Mouse (Mus musculus) liver, embryonic 16.5 days (tissue): ENCODE results near the gene Slc38a2. TPM values are rescaled to one million over a fixed set of nuclear protein-coding genes. Genes with fewer than 3 reads are reported as not detected.

Source experiments
- ATAC-seq: fragments of 200-750 bp; cut with Nextera tagmentation; 2 replicates; pipeline ENCODE4 v1.8.0; 2017; ENCODE audit warnings: low read depth, mild to moderate bottlenecking, moderate number of reproducible peaks, moderate library complexity
- H3K27ac ChIP-seq: fragments of 300-500 bp; sonication (generic); 2 replicates; pipeline ENCODE4 v1.5.1; 2014; ENCODE audit warnings: mild to moderate bottlenecking, low read length
- H3K27me3 ChIP-seq: fragments of 300-500 bp; sonication (generic); 2 replicates; pipeline ENCODE4 v1.6.1; 2014; ENCODE audit warnings: low read depth, low read length, mixed read lengths; ENCODE audit not compliant: control insufficient read depth, insufficient read depth
- H3K36me3 ChIP-seq: fragments of 300-500 bp; sonication (generic); 2 replicates; pipeline ENCODE4 v1.6.1; 2014; ENCODE audit warnings: mild to moderate bottlenecking; ENCODE audit not compliant: control insufficient read depth, insufficient read depth
- H3K4me1 ChIP-seq: fragments of 300-500 bp; sonication (generic); 2 replicates; pipeline ENCODE4 v1.6.1; 2014; ENCODE audit warnings: low read depth, low read length, mixed read lengths; ENCODE audit not compliant: control insufficient read depth
- H3K4me2 ChIP-seq: fragments of 300-500 bp; sonication (generic); 2 replicates; pipeline ENCODE4 v1.6.1; 2014; ENCODE audit warnings: low read depth, low read length, mixed read lengths
- H3K4me3 ChIP-seq: fragments of 300-500 bp; sonication (generic); 2 replicates; pipeline ENCODE4 v1.5.1; 2014; ENCODE audit warnings: low read depth, mild to moderate bottlenecking, low read length
- H3K9ac ChIP-seq: fragments of 300-500 bp; sonication (generic); 2 replicates; pipeline ENCODE4 v1.6.1; 2014; ENCODE audit warnings: low read depth, low read length
- H3K9me3 ChIP-seq: fragments of 300-500 bp; sonication (generic); replicated peaks from 2 replicates; pipeline ENCODE4 v1.6.1; 2016; ENCODE audit warnings: low read length; ENCODE audit not compliant: control insufficient read depth
- WGBS: fragments of 180-500 bp; shearing (Covaris S2); extraction: QIAGEN DNeasy Blood & Tissue Kit; methylation state at CpG from one replicate; pipeline ENCODE4 v1.1.7; 2014; ENCODE audit not compliant: insufficient replicate concordance; 5-methylcytosine and 5-hydroxymethylcytosine counted together
- polyA plus RNA-seq: library from polyadenylated mRNA; unstranded; fragments of >200 nt; fragmentation: Nextera tagmentation; extraction: Ambion mirVana; gene quantifications from 2 replicates; pipeline ENCODE4 v1.2.1, GENCODE M21; 2015

Gene Slc38a2
- polyA plus RNA-seq, 1 experiment from 2014 or later = 38.8 TPM

- Histone ChIP-seq H3K4me1 (peaks cover 6% of the 10 kb centered on the region; the same call in 1 of the 2 replicates), H3K4me2 (no peak overlapping the region), H3K27me3 (no peaks in the 10 kb centered on the region), H3K36me3 (no peaks in the 10 kb centered on the region), H3K9ac (no peak overlapping the region), H3K4me3 (no peak overlapping the region), H3K9me3 (no peaks in the 10 kb centered on the region), H3K27ac (no peak overlapping the region)
- no peak for ATAC-seq
- WGBS = 14% methylated on average over 10 of the region's 10 CpGs
Observed at GRCm38 (mm10) chr15:96728993-96729392, 29.5 kb upstream of the Slc38a2 start.

GRCm38 (mm10) chr15:96728346-96728745 is 28.8 kb upstream of the Slc38a2 start:
- peaks cover 6% of the 10 kb centered on the region; the same call in 1 of the 2 replicates for H3K4me1 ChIP-seq
- 36% methylated on average over 4 of the region's 4 CpGs for WGBS
- no peaks in the 10 kb centered on the region for H3K27me3 ChIP-seq
- H3K4me2 ChIP-seq = no peak overlapping the region
- no peaks in the 10 kb centered on the region for H3K36me3 ChIP-seq
- no peak overlapping the region for H3K27ac ChIP-seq
- H3K9me3 ChIP-seq = no peaks in the 10 kb centered on the region
- no peak overlapping the region for H3K9ac ChIP-seq
- H3K4me3 ChIP-seq = no peak overlapping the region
- no peak for ATAC-seq

- ATAC-seq = no peak
- H3K4me2 ChIP-seq = no peak overlapping the region
Observed at GRCm38 (mm10) chr15:96724506-96724905, 25.0 kb upstream of the Slc38a2 start.

GRCm38 (mm10) chr15:96722228-96722627 is 22.7 kb upstream of the Slc38a2 start:
- no peak for ATAC-seq
- Histone ChIP-seq H3K27ac (no peak overlapping the region), H3K4me1 (no peaks in the 10 kb centered on the region), H3K9ac (no peak overlapping the region), H3K36me3 (no peaks in the 10 kb centered on the region), H3K9me3 (no peaks in the 10 kb centered on the region), H3K4me2 (no peak overlapping the region), H3K27me3 (no peaks in the 10 kb centered on the region), H3K4me3 (no peak overlapping the region)
- 68% methylated on average over 7 of the region's 7 CpGs for WGBS

More at GRCm38 (mm10) chr15:96724506-96724905, 25.0 kb upstream of the Slc38a2 start:
- no peak overlapping the region for H3K9ac ChIP-seq
- no peak overlapping the region for H3K4me3 ChIP-seq
- H3K27ac ChIP-seq = no peak overlapping the region
- H3K36me3 ChIP-seq = no peaks in the 10 kb centered on the region
- H3K27me3 ChIP-seq = no peaks in the 10 kb centered on the region
- no peaks in the 10 kb centered on the region for H3K9me3 ChIP-seq
- H3K4me1 ChIP-seq = peaks cover 6% of the 10 kb centered on the region; the same call in 1 of the 2 replicates

- Histone ChIP-seq H3K36me3 (no peaks in the 10 kb centered on the region), H3K9ac (no peak overlapping the region)
- 50% methylated on average over 6 of the region's 6 CpGs for WGBS
Observed at GRCm38 (mm10) chr15:96720146-96720545, 20.6 kb upstream of the Slc38a2 start.

GRCm38 (mm10) chr15:96718466-96718865 is 18.9 kb upstream of the Slc38a2 start:
- H3K4me1 ChIP-seq = peaks cover 4% of the 10 kb centered on the region
- ATAC-seq = no peak

More at GRCm38 (mm10) chr15:96720146-96720545, 20.6 kb upstream of the Slc38a2 start:
- ATAC-seq = no peak
- H3K4me3 ChIP-seq = no peak overlapping the region
- no peak overlapping the region for H3K27ac ChIP-seq
- no peaks in the 10 kb centered on the region for H3K9me3 ChIP-seq
- H3K27me3 ChIP-seq = no peaks in the 10 kb centered on the region
- no peak overlapping the region for H3K4me2 ChIP-seq
- no peaks in the 10 kb centered on the region; the same call in 1 of the 2 replicates for H3K4me1 ChIP-seq

GRCm38 (mm10) chr15:96717181-96717580 is 17.7 kb upstream of the Slc38a2 start:
- Histone ChIP-seq H3K27me3 (no peaks in the 10 kb centered on the region), H3K9ac (no peak overlapping the region), H3K9me3 (no peaks in the 10 kb centered on the region), H3K27ac (no peak overlapping the region), H3K4me3 (no peak overlapping the region), H3K4me1 (peaks cover 4% of the 10 kb centered on the region), H3K36me3 (no peaks in the 10 kb centered on the region), H3K4me2 (no peak overlapping the region)
- peak; percentile 27; the same call in 1 of the 2 replicates for ATAC-seq
- WGBS = 50% methylated on average over 3 of the region's 3 CpGs

More at GRCm38 (mm10) chr15:96718466-96718865, 18.9 kb upstream of the Slc38a2 start:
- no peaks in the 10 kb centered on the region for H3K27me3 ChIP-seq
- H3K9ac ChIP-seq = no peak overlapping the region
- H3K4me2 ChIP-seq = no peak overlapping the region
- H3K27ac ChIP-seq = no peak overlapping the region
- H3K4me3 ChIP-seq = no peak overlapping the region
- 65% methylated on average over 7 of the region's 7 CpGs for WGBS
- no peaks in the 10 kb centered on the region for H3K36me3 ChIP-seq
- H3K9me3 ChIP-seq = no peaks in the 10 kb centered on the region

GRCm38 (mm10) chr15:96716371-96716770 is 16.8 kb upstream of the Slc38a2 start:
- Histone ChIP-seq H3K27ac (no peak overlapping the region), H3K4me2 (no peak overlapping the region), H3K9me3 (no peaks in the 10 kb centered on the region), H3K4me1 (peaks cover 4% of the 10 kb centered on the region), H3K9ac (no peak overlapping the region), H3K27me3 (no peaks in the 10 kb centered on the region), H3K36me3 (no peaks in the 10 kb centered on the region), H3K4me3 (no peak overlapping the region)
- WGBS = 53% methylated on average over 4 of the region's 4 CpGs
- ATAC-seq = no peak

GRCm38 (mm10) chr15:96715692-96716080 is 16.2 kb upstream of the Slc38a2 start:
- H3K4me1 ChIP-seq = peaks cover 7% of the 10 kb centered on the region
- H3K4me2 ChIP-seq = no peak overlapping the region
- H3K9ac ChIP-seq = no peak overlapping the region
- 70% methylated on average over 7 of the region's 7 CpGs for WGBS
- H3K4me3 ChIP-seq = no peak overlapping the region
- H3K27me3 ChIP-seq = no peaks in the 10 kb centered on the region
- H3K27ac ChIP-seq = no peak overlapping the region
- no peaks in the 10 kb centered on the region for H3K36me3 ChIP-seq
- ATAC-seq = no peak
- no peaks in the 10 kb centered on the region for H3K9me3 ChIP-seq
